Mouse (Mus musculus): ENCODE data around the gene Lpo. TPM values are rescaled to one million over a fixed set of nuclear protein-coding genes. Genes with fewer than 3 reads are reported as not detected.

Lpo gene
- 0.06 and 1.3 TPM in 2 replicates for polyA plus RNA-seq (2012; rRNA removed; ENCODE audit: low replicate concordance)

GRCm38 (mm10) chr11:87828239-87828900, at the start of gene Lpo:
Gene Lpo (minus strand): TSS chr11:87828289.

GRCm38 (mm10) chr11:87875436-87875835, 47.3 kb upstream of the Lpo start, which contains the start of gene Epx:
Gene Epx (minus strand): TSS chr11:87875536.

GRCm38 (mm10) chr11:87852690-87853596, 24.9 kb upstream of the Lpo start, which contains the start of gene Mks1:
Gene Mks1 (plus strand): TSS chr11:87853215.

GRCm38 (mm10) chr11:87793460-87793859, 34.6 kb downstream of the Lpo start, which contains the start of gene Mpo:
Gene Mpo (plus strand): TSS chr11:87793581.

GRCm38 (mm10) chr11:87760301-87761081, 67.6 kb downstream of the Lpo start, which contains the start of gene Tspoap1:
Gene Tspoap1 (plus strand): TSS chr11:87760541.

Other genes starting within 250 kb of the Lpo start
- gene Mtmr4, start 236.1 kb downstream of the Lpo start, polyA plus RNA-seq (2012; rRNA removed; ENCODE audit: low replicate concordance) = 24.7 and 34.8 TPM in 2 replicates
- 0.11 and 0.15 TPM in 2 replicates for gene Hsf5, start 211.1 kb downstream of the Lpo start, polyA plus RNA-seq (2012; rRNA removed; ENCODE audit: low replicate concordance)
- 16.6 and 48.5 TPM in 2 replicates for gene Rnf43, start 165.6 kb downstream of the Lpo start, polyA plus RNA-seq (2012; rRNA removed; ENCODE audit: low replicate concordance)
- gene Supt4a, start 90.7 kb downstream of the Lpo start, polyA plus RNA-seq (2012; rRNA removed; ENCODE audit: low replicate concordance) = 15.9 and 24.2 TPM in 2 replicates
- 0.78 and 0.87 TPM in 2 replicates for gene Tspoap1, start 67.7 kb downstream of the Lpo start, polyA plus RNA-seq (2012; rRNA removed; ENCODE audit: low replicate concordance)
- 0.04 TPM in 2 replicates for gene Mpo, start 34.7 kb downstream of the Lpo start, polyA plus RNA-seq (2012; rRNA removed; ENCODE audit: low replicate concordance)
- gene Mks1, start 24.9 kb upstream of the Lpo start, polyA plus RNA-seq (2012; rRNA removed; ENCODE audit: low replicate concordance) = 4.1 and 6.1 TPM in 2 replicates
- not detected in 2 replicates for gene Epx, start 47.2 kb upstream of the Lpo start, polyA plus RNA-seq (2012; rRNA removed; ENCODE audit: low replicate concordance)
- gene Olfr462, start 64.0 kb upstream of the Lpo start, polyA plus RNA-seq (2012; rRNA removed; ENCODE audit: low replicate concordance) = not detected in 2 replicates
- gene Olfr463, start 69.1 kb upstream of the Lpo start, polyA plus RNA-seq (2012; rRNA removed; ENCODE audit: low replicate concordance) = not detected in 2 replicates
- not detected in 2 replicates for gene Olfr464, start 92.7 kb upstream of the Lpo start, polyA plus RNA-seq (2012; rRNA removed; ENCODE audit: low replicate concordance)
- 84.7 and 172 TPM in 2 replicates for gene Dynll2, start 159.2 kb upstream of the Lpo start, polyA plus RNA-seq (2012; rRNA removed; ENCODE audit: low replicate concordance)
- 76.0 and 99.0 TPM in 2 replicates for gene Srsf1, start 219.1 kb upstream of the Lpo start, polyA plus RNA-seq (2012; rRNA removed; ENCODE audit: low replicate concordance)
- gene Vezf1, start 240.0 kb upstream of the Lpo start, polyA plus RNA-seq (2012; rRNA removed; ENCODE audit: low replicate concordance) = 5.9 and 7.4 TPM in 2 replicates